ENCODE assay signal across 8 mouse cellular contexts in the genomic region with DNA sequence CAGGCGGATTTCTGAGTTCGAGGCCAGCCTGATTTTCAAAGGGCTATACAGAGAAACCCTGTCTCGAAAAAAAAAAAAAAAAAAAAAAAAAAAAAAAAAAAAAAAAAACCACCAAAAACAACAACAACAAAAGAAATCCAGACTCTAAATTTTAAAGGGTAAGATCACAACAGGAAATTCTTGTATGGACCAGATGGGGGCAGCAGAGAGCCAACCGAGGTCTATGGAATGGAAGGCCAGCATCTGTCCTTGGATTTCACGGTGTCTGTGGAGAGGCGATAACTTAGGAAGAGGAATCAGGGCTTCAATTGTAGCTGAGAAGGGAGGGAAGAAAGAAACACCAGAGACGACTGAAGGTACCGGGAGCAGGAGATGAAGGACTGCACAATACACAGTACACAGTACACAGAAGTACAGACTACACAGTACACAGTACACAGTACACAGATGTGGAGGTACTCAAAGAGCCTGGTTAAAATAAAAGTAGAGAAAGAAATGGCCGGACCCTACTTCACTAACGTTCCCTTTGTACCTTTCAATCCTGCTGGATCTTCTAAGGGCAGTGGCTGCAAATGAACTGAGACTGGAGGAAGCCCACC. TPM values are rescaled to one million over a fixed set of nuclear protein-coding genes. Genes with fewer than 3 reads are reported as not detected.
DNase-seq lines count a peak whose midpoint lies in the region; ATAC-seq and TF ChIP-seq lines count a peak whose summit lies in the region.

No protein-coding gene starts in this region.

- peak; percentile 71 for TF ChIP-seq CTCF in kidney, postnatal 0 days (IDR thresholded peaks at IDR 0.05; ENCODE audit: low read depth)
- peak; percentile 73 for TF ChIP-seq CTCF in liver, postnatal 0 days (IDR thresholded peaks at IDR 0.05; ENCODE audit: low read depth)

- no peak overlapping the region for H3K27ac ChIP-seq in forebrain, embryonic 10.5 days
- no peak overlapping the region for H3K27ac ChIP-seq in forebrain, embryonic 15.5 days (replicated peaks)
- no peak overlapping the region for H3K27ac ChIP-seq in embryonic facial prominence, embryonic 10.5 days (replicated peaks)
- H3K27ac ChIP-seq in kidney, postnatal 0 days: no peak overlapping the region
- H3K27ac ChIP-seq in liver, postnatal 0 days (ENCODE audit: low read depth): no peak overlapping the region

- no peak for ATAC-seq in forebrain, embryonic 15.5 days (replicated peaks)
- ATAC-seq in kidney, postnatal 0 days (replicated peaks; ENCODE audit: low FRiP score, low read depth): no peak
- no peak for ATAC-seq in liver, postnatal 0 days

- DNase-seq in forebrain, embryonic 10.5 days (ENCODE audit: extremely low spot score, low spot score): peak; percentile 46
- peak; percentile 26 for DNase-seq in A20 (ENCODE audit: low read depth, low spot score)
- peak; percentile 81 for DNase-seq in adrenal gland, postnatal 10 days
- DNase-seq in embryonic facial prominence, embryonic 10.5 days (ENCODE audit: low spot score): peak; percentile 62
- peak; percentile 80 for DNase-seq in kidney, postnatal 0 days (ENCODE audit: low spot score)
- DNase-seq in liver, postnatal 0 days: peak; percentile 55
- DNase-seq in right cerebral cortex, postnatal 10 days (ENCODE audit: low spot score in 2 of 2): peak; percentile 53 to 56

- H3K9me3 ChIP-seq in forebrain, embryonic 10.5 days: peaks cover 5% of the 10 kb centered on the region; the same call in 1 of the 2 replicates
- no peaks in the 10 kb centered on the region for H3K9me3 ChIP-seq in forebrain, embryonic 15.5 days
- H3K9me3 ChIP-seq in embryonic facial prominence, embryonic 10.5 days: no peaks in the 10 kb centered on the region
- H3K9me3 ChIP-seq in kidney, postnatal 0 days (replicated peaks; ENCODE audit: low read length): no peaks in the 10 kb centered on the region
- 0 out of 2 replicates have a peak, but pooled peaks cover 2% of the 10 kb centered on the region for H3K9me3 ChIP-seq in liver, postnatal 0 days (ENCODE audit: low read length)

- no peak for TF ChIP-seq EP300 in liver, postnatal 0 days (IDR thresholded peaks at IDR 0.05; ENCODE audit: low read depth)

- no peaks in the 10 kb centered on the region for H3K27me3 ChIP-seq in forebrain, embryonic 10.5 days (ENCODE audit: poor library complexity, severe bottlenecking)
- H3K27me3 ChIP-seq in forebrain, embryonic 15.5 days: no peaks in the 10 kb centered on the region
- H3K27me3 ChIP-seq in embryonic facial prominence, embryonic 10.5 days (replicated peaks; ENCODE audit: low read depth, poor library complexity, severe bottlenecking): no peaks in the 10 kb centered on the region
- H3K27me3 ChIP-seq in kidney, postnatal 0 days (ENCODE audit: insufficient read depth, low read length): no peaks in the 10 kb centered on the region
- no peaks in the 10 kb centered on the region for H3K27me3 ChIP-seq in liver, postnatal 0 days (ENCODE audit: insufficient read depth, low read length)

- no peak overlapping the region for H3K4me2 ChIP-seq in forebrain, embryonic 15.5 days (replicated peaks)
- H3K4me2 ChIP-seq in kidney, postnatal 0 days (ENCODE audit: low read length): no peak overlapping the region
- no peak overlapping the region for H3K4me2 ChIP-seq in liver, postnatal 0 days (ENCODE audit: low read depth, low read length)

- no peaks in the 10 kb centered on the region for H3K36me3 ChIP-seq in forebrain, embryonic 10.5 days (replicated peaks)
- no peaks in the 10 kb centered on the region for H3K36me3 ChIP-seq in forebrain, embryonic 15.5 days
- no peaks in the 10 kb centered on the region for H3K36me3 ChIP-seq in embryonic facial prominence, embryonic 10.5 days (replicated peaks)
- no peaks in the 10 kb centered on the region for H3K36me3 ChIP-seq in kidney, postnatal 0 days (ENCODE audit: insufficient read depth, low read length)
- no peaks in the 10 kb centered on the region for H3K36me3 ChIP-seq in liver, postnatal 0 days (replicated peaks; ENCODE audit: insufficient read depth, low read length)

- H3K4me3 ChIP-seq in forebrain, embryonic 10.5 days: no peak overlapping the region
- no peak overlapping the region for H3K4me3 ChIP-seq in forebrain, embryonic 15.5 days
- no peak overlapping the region for H3K4me3 ChIP-seq in embryonic facial prominence, embryonic 10.5 days
- no peak overlapping the region for H3K4me3 ChIP-seq in kidney, postnatal 0 days (replicated peaks; ENCODE audit: low read depth, low read length)
- no peak overlapping the region for H3K4me3 ChIP-seq in liver, postnatal 0 days (ENCODE audit: low read depth, low read length)

- WGBS in forebrain, embryonic 10.5 days: 70% methylated on average over 10 of the region's 10 CpGs
- WGBS in forebrain, embryonic 15.5 days: 69% methylated on average over 10 of the region's 10 CpGs
- WGBS in embryonic facial prominence, embryonic 10.5 days: 70% methylated on average over 10 of the region's 10 CpGs
- 66% methylated on average over 10 of the region's 10 CpGs for WGBS in kidney, postnatal 0 days
- WGBS in liver, postnatal 0 days (ENCODE audit: insufficient replicate concordance): 63% methylated on average over 10 of the region's 10 CpGs

- H3K9ac ChIP-seq in forebrain, embryonic 15.5 days (replicated peaks): no peak overlapping the region
- H3K9ac ChIP-seq in kidney, postnatal 0 days (ENCODE audit: low read depth, low read length): no peak overlapping the region
- no peak overlapping the region for H3K9ac ChIP-seq in liver, postnatal 0 days (replicated peaks)

- H3K4me1 ChIP-seq in forebrain, embryonic 10.5 days: no peaks in the 10 kb centered on the region
- H3K4me1 ChIP-seq in forebrain, embryonic 15.5 days: no peaks in the 10 kb centered on the region
- H3K4me1 ChIP-seq in embryonic facial prominence, embryonic 10.5 days: no peaks in the 10 kb centered on the region
- H3K4me1 ChIP-seq in kidney, postnatal 0 days (replicated peaks; ENCODE audit: insufficient read depth, low read length): no peaks in the 10 kb centered on the region
- H3K4me1 ChIP-seq in liver, postnatal 0 days (ENCODE audit: insufficient read depth): no peaks in the 10 kb centered on the region

RNA-seq across cellular contexts. Expression of a gene that starts 13.1 kb away (rescaled TPM):
- polyA plus RNA-seq in forebrain, embryonic 10.5 days (2016; fragmentation: Nextera tagmentation; extraction: Ambion mirVana): not detected in 2 replicates
- 0.15 and 0.25 TPM in 2 replicates for polyA plus RNA-seq in forebrain, embryonic 15.5 days (2015; fragmentation: Nextera tagmentation; extraction: Ambion mirVana)
- total RNA-seq in adrenal gland, postnatal 10 days (2021): 10 to 100 TPM; 16.2 to 24.5 TPM
- polyA plus RNA-seq in embryonic facial prominence, embryonic 10.5 days (2016; fragmentation: Nextera tagmentation; extraction: Ambion mirVana): 0.07 TPM in 1 of 2 replicates, not detected in the other
- polyA plus RNA-seq in kidney, postnatal 0 days (2015; fragmentation: Nextera tagmentation; extraction: Ambion mirVana): 3.3 and 3.7 TPM in 2 replicates
- 1.0 and 1.4 TPM in 2 replicates for polyA plus RNA-seq in liver, postnatal 0 days (2015; fragmentation: Nextera tagmentation; extraction: Ambion mirVana)

Comparison
In these comparisons a context has a peak if more than half of its experiments do, and no peak if none do; other contexts are left out.
1. DNase-seq: peak in every context shown above with its lines; median percentile 81 in adrenal gland, postnatal 10 days; 80 in kidney, postnatal 0 days; 62 in embryonic facial prominence, embryonic 10.5 days; 55 in liver, postnatal 0 days; 54 in right cerebral cortex, postnatal 10 days; 46 in forebrain, embryonic 10.5 days; 26 in A20.